Mouse (Mus musculus): ENCODE data around the gene Fbxw7.

GRCm38 (mm10) chr3:84923670-84924069 is 108.6 kb downstream of the Fbxw7 start:
- TF ChIP-seq TAL1 (IDR thresholded peaks at IDR 0.05; ENCODE audit: low read length) = no peak
- TF ChIP-seq GATA1 (IDR thresholded peaks at IDR 0.05; ENCODE audit: low read length) = no peak

Measured in erythroblast, embryonic 14.5 days (primary cell).